Mouse (Mus musculus) thymus, adult 2 months (tissue): Measurements from ENCODE around the gene Shld1. TPM values are rescaled to one million over a fixed set of nuclear protein-coding genes. Genes with fewer than 3 reads are reported as not detected.

Source experiments
- DNase-seq: peaks from one replicate; pipeline ENCODE4 v3.0.0; 2021
- H3K27ac ChIP-seq: fragments of 200-500 bp; 2 replicates; pipeline ENCODE4 v1.5.1; 2012; ENCODE audit warnings: low read length, control low read depth; ENCODE audit not compliant: control insufficient read depth, insufficient read depth
- H3K27me3 ChIP-seq: fragments of 200-500 bp; 2 replicates; pipeline ENCODE4 v1.6.1; 2012; ENCODE audit warnings: mild to moderate bottlenecking, low read length, moderate library complexity, mixed read lengths; ENCODE audit not compliant: control insufficient read depth, insufficient read depth
- H3K36me3 ChIP-seq: fragments of 200-500 bp; 2 replicates; pipeline ENCODE4 v1.6.1; 2012; ENCODE audit warnings: mild to moderate bottlenecking, low read length, moderate library complexity; ENCODE audit not compliant: control insufficient read depth, insufficient read depth
- H3K4me1 ChIP-seq: fragments of 200-500 bp; replicated peaks from 2 replicates; pipeline ENCODE4 v1.6.1; 2012; ENCODE audit warnings: low read length; ENCODE audit not compliant: control insufficient read depth, insufficient read depth
- H3K4me3 ChIP-seq: fragments of 200-500 bp; 2 replicates; pipeline ENCODE4 v1.5.1; 2012; ENCODE audit warnings: mild to moderate bottlenecking, low read length, control low read depth, moderate library complexity; ENCODE audit not compliant: control insufficient read depth, insufficient read depth
- CTCF ChIP-seq: fragments of 200-500 bp; IDR thresholded peaks from 2 replicates; pipeline ENCODE4 v1.5.1; 2012; ENCODE audit warnings: mild to moderate bottlenecking, control low read depth, low read length, moderate library complexity, borderline replicate concordance; ENCODE audit not compliant: control insufficient read depth, poor library complexity, insufficient read depth; ENCODE audit errors: extremely low read depth
- POLR2A ChIP-seq: fragments of 200-500 bp; IDR thresholded peaks from 2 replicates; pipeline ENCODE4 v1.6.1; 2012; ENCODE audit warnings: mild to moderate bottlenecking, low read length, control low read depth, moderate library complexity; ENCODE audit not compliant: control insufficient read depth, poor library complexity, insufficient read depth; ENCODE audit errors: extremely low read depth
- WGBS: fragments of 180-500 bp; shearing (Covaris S2); methylation state at CpG from one replicate; pipeline ENCODE4 v1.1.7; 2018; 5-methylcytosine and 5-hydroxymethylcytosine counted together
- polyA plus RNA-seq: library from polyadenylated mRNA; depleted of rRNA; stranded (reverse); fragments of >200 nt; gene quantifications from 2 replicates; pipeline ENCODE4 v1.2.3, GENCODE M21; 2012

Shld1 gene
- polyA plus RNA-seq, 1 experiment: 20.8 TPM

GRCm38 (mm10) chr2:132669091-132669490 is 17.6 kb upstream of the Shld1 start:
- 90% methylated on average over 6 of the region's 6 CpGs for WGBS
- no peak for TF ChIP-seq CTCF
- TF ChIP-seq POLR2A: no peak
- no peaks in the 10 kb centered on the region for H3K36me3 ChIP-seq

DNA sequence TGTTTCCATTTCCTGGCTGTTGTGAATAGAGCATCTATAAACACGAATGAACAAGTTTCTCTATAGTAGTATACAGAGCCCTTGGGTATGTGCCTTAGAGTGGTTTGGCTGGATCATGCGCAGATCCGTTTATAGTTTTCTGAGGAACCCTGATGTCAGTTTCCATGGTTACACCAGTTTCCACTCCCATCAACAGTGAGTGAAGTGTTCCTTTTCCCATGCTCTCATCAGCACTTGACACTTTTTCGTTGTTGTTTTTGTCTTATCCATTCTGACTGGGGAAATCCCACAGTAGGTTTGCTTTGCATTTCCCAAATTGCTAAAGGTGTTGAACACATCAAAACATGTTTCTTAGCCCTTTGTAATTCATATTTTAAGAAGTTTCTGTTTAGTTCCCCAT is 16.4 kb upstream of the Shld1 start:
- no peaks in the 10 kb centered on the region for H3K4me1 ChIP-seq
- TF ChIP-seq CTCF (no peak), POLR2A (no peak)
- no peak overlapping the region for H3K27ac ChIP-seq
- H3K27me3 ChIP-seq: no peaks in the 10 kb centered on the region
- H3K36me3 ChIP-seq: no peaks in the 10 kb centered on the region
- no peak for DNase-seq
- WGBS: 91% methylated on average over 4 of the region's 4 CpGs
- no peak overlapping the region for H3K4me3 ChIP-seq

More at GRCm38 (mm10) chr2:132669091-132669490, 17.6 kb upstream of the Shld1 start:
- DNase-seq: no peak
- Histone ChIP-seq H3K27ac (no peak overlapping the region), H3K4me1 (no peaks in the 10 kb centered on the region), H3K27me3 (no peaks in the 10 kb centered on the region), H3K4me3 (no peak overlapping the region)

DNA sequence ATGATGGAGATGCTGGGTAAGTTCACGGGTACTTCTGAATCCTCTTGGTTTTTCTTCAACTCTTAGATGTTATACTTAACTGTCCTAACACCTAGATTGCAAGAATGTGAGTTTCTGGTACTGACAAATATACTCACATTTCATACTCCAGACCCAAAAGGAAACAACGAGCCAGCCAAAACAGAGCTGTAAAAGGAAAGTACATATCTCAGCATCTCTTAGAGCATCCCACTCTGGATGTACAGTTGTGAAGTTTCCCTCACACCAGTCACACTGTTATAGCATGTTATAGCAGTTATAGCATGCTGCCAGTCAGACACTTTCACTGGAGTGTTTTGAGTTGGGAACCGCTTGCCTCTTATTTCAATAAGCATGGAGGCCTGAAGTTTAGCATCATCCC is 14.6 kb upstream of the Shld1 start:
- 95% methylated on average over 3 of the region's 3 CpGs for WGBS

DNA sequence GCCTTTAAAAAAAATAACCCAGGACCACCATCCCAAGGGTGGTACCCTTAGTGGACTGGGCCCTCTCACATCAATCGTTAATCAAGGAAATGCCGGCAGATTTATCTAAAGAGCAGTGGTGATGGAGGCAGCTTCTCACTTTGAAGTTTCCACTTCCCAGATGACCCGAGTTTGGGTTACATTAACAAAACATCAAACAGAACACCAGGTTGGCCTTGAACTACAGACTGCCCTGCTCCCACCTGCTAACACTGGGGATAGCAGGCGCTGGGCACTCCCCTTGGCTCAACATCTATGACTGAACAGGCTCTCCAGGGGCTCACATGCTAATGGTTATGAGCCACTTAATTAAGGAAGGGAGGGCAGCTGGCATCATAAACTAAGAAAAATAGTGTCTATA is 10.6 kb upstream of the Shld1 start:
- H3K4me3 ChIP-seq: no peak overlapping the region
- no peak overlapping the region for H3K27ac ChIP-seq
- H3K36me3 ChIP-seq: no peaks in the 10 kb centered on the region
- no peaks in the 10 kb centered on the region for H3K4me1 ChIP-seq
- no peak for TF ChIP-seq CTCF
- TF ChIP-seq POLR2A: no peak
- 92% methylated on average over 4 of the region's 4 CpGs for WGBS
- DNase-seq: no peak
- no peaks in the 10 kb centered on the region for H3K27me3 ChIP-seq

More for the DNA sequence above, 14.6 kb upstream of the Shld1 start:
- Histone ChIP-seq H3K4me3 (no peak overlapping the region), H3K27me3 (no peaks in the 10 kb centered on the region), H3K27ac (no peak overlapping the region), H3K4me1 (no peaks in the 10 kb centered on the region), H3K36me3 (no peaks in the 10 kb centered on the region)
- TF ChIP-seq POLR2A: no peak
- TF ChIP-seq CTCF: no peak
- no peak for DNase-seq

- no peaks in the 10 kb centered on the region for H3K27me3 ChIP-seq
- H3K27ac ChIP-seq: no peak overlapping the region
- H3K4me1 ChIP-seq: peaks cover 22% of the 10 kb centered on the region
Observed at GRCm38 (mm10) chr2:132685001-132685400, 1.7 kb upstream of the Shld1 start.

GRCm38 (mm10) chr2:132688611-132689021 is 1.9 kb downstream of the Shld1 start:
- no peaks in the 10 kb centered on the region for H3K36me3 ChIP-seq
- H3K27ac ChIP-seq: peak overlapping the region; percentile 81
- DNase-seq: no peak
- WGBS: 31% methylated on average over 7 of the region's 7 CpGs
- peaks cover 22% of the 10 kb centered on the region for H3K4me1 ChIP-seq
- H3K27me3 ChIP-seq: no peaks in the 10 kb centered on the region
- no peak for TF ChIP-seq CTCF
- TF ChIP-seq POLR2A: no peak
- H3K4me3 ChIP-seq: no peak overlapping the region

More at GRCm38 (mm10) chr2:132685001-132685400, 1.7 kb upstream of the Shld1 start:
- DNase-seq: no peak
- no peak for TF ChIP-seq POLR2A
- no peak for TF ChIP-seq CTCF
- H3K4me3 ChIP-seq: no peak overlapping the region
- H3K36me3 ChIP-seq: no peaks in the 10 kb centered on the region

- peaks cover 22% of the 10 kb centered on the region for H3K4me1 ChIP-seq
- TF ChIP-seq CTCF: no peak
- no peak for TF ChIP-seq POLR2A
- H3K36me3 ChIP-seq: no peaks in the 10 kb centered on the region
- H3K27me3 ChIP-seq: no peaks in the 10 kb centered on the region
- DNase-seq: no peak
- 42% methylated on average over 4 of the region's 4 CpGs for WGBS
- H3K27ac ChIP-seq: peak overlapping the region; percentile 43; the same call in 1 of the 2 replicates
- no peak overlapping the region for H3K4me3 ChIP-seq
Observed at GRCm38 (mm10) chr2:132689188-132689568, 2.4 kb downstream of the Shld1 start.
